Mouse (Mus musculus): ENCODE results near the gene Ccdc157. TPM values are rescaled to one million over a fixed set of nuclear protein-coding genes. Genes with fewer than 3 reads are reported as not detected.
"Not testable (repeated sequence)": the region's sequence is repeated elsewhere in the genome, so short reads cannot be mapped to it uniquely, and the experiment has no call there.

Ccdc157 gene
- polyA plus RNA-seq, 1 experiment from 2014 or later, result 8.5 TPM

- peaks cover 25% of the 10 kb centered on the region for H3K4me1 ChIP-seq (replicated peaks)
- no peaks in the 10 kb centered on the region for H3K36me3 ChIP-seq
- no peak overlapping the region for H3K27ac ChIP-seq
- WGBS, result 46% methylated on average over 3 of the region's 3 CpGs
- no peaks in the 10 kb centered on the region for H3K9me3 ChIP-seq
- peaks cover 49% of the 10 kb centered on the region for H3K27me3 ChIP-seq (ENCODE audit: insufficient read depth, poor library complexity, severe bottlenecking)
- peak overlapping the region; percentile 74 for H3K4me3 ChIP-seq
- DNase-seq (ENCODE audit: low spot score), result no peak
Observed at GRCm38 (mm10) chr11:4117372-4118071, 42.6 kb downstream of the Ccdc157 start.

- Histone ChIP-seq H3K27ac (no peak overlapping the region), H3K27me3 (ENCODE audit: insufficient read depth, poor library complexity, severe bottlenecking) (peaks cover 49% of the 10 kb centered on the region), H3K4me3 (no peak overlapping the region), H3K36me3 (no peaks in the 10 kb centered on the region), H3K4me1 (replicated peaks) (peaks cover 25% of the 10 kb centered on the region), H3K9me3 (no peaks in the 10 kb centered on the region)
- 63% methylated on average over 11 of the region's 11 CpGs for WGBS
- DNase-seq (ENCODE audit: low spot score), result no peak
Observed at GRCm38 (mm10) chr11:4116458-4117141, 43.5 kb downstream of the Ccdc157 start.

- H3K4me1 ChIP-seq (replicated peaks), result peaks cover 25% of the 10 kb centered on the region
- no peaks in the 10 kb centered on the region for H3K9me3 ChIP-seq
- H3K4me3 ChIP-seq, result no peak overlapping the region
- no peak for DNase-seq (ENCODE audit: low spot score)
- H3K36me3 ChIP-seq, result no peaks in the 10 kb centered on the region
- H3K27me3 ChIP-seq (ENCODE audit: insufficient read depth, poor library complexity, severe bottlenecking), result peaks cover 42% of the 10 kb centered on the region
- WGBS, result 89% methylated on average over 4 of the region's 4 CpGs
- no peak overlapping the region for H3K27ac ChIP-seq
Observed at GRCm38 (mm10) chr11:4115407-4115806, 44.7 kb downstream of the Ccdc157 start.

- not testable (repeated sequence) for H3K27ac ChIP-seq; H3K36me3 ChIP-seq; H3K4me3 ChIP-seq; DNase-seq (ENCODE audit: low spot score); H3K9me3 ChIP-seq
- Histone ChIP-seq H3K27me3 (ENCODE audit: insufficient read depth, poor library complexity, severe bottlenecking) (peaks cover 34% of the 10 kb centered on the region), H3K4me1 (replicated peaks) (peaks cover 25% of the 10 kb centered on the region)
- 82% methylated on average over 6 of the region's 6 CpGs for WGBS
Observed at GRCm38 (mm10) chr11:4114541-4114940, 45.6 kb downstream of the Ccdc157 start.

GRCm38 (mm10) chr11:4113970-4114369 is 46.1 kb downstream of the Ccdc157 start:
- H3K27me3 ChIP-seq (ENCODE audit: insufficient read depth, poor library complexity, severe bottlenecking), result peaks cover 28% of the 10 kb centered on the region

GRCm38 (mm10) chr11:4113496-4113895 is 46.6 kb downstream of the Ccdc157 start:
- Histone ChIP-seq H3K4me1 (replicated peaks) (peaks cover 20% of the 10 kb centered on the region), H3K4me3 (no peak overlapping the region), H3K27me3 (ENCODE audit: insufficient read depth, poor library complexity, severe bottlenecking) (peaks cover 25% of the 10 kb centered on the region), H3K27ac (no peak overlapping the region), H3K36me3 (no peaks in the 10 kb centered on the region), H3K9me3 (no peaks in the 10 kb centered on the region)
- DNase-seq (ENCODE audit: low spot score), result no peak
- WGBS, result 86% methylated on average over 4 of the region's 4 CpGs

More at GRCm38 (mm10) chr11:4113970-4114369, 46.1 kb downstream of the Ccdc157 start:
- Histone ChIP-seq H3K4me1 (replicated peaks) (peaks cover 24% of the 10 kb centered on the region), H3K27ac (no peak overlapping the region), H3K4me3 (no peak overlapping the region), H3K36me3 (no peaks in the 10 kb centered on the region), H3K9me3 (no peaks in the 10 kb centered on the region)
- 85% methylated on average over 6 of the region's 6 CpGs for WGBS
- no peak for DNase-seq (ENCODE audit: low spot score)

GRCm38 (mm10) chr11:4112861-4113260 is 47.2 kb downstream of the Ccdc157 start:
- 80% methylated on average over 6 of the region's 6 CpGs for WGBS
- H3K4me3 ChIP-seq, result no peak overlapping the region
- DNase-seq (ENCODE audit: low spot score), result no peak
- no peaks in the 10 kb centered on the region for H3K9me3 ChIP-seq
- H3K36me3 ChIP-seq, result no peaks in the 10 kb centered on the region
- peaks cover 13% of the 10 kb centered on the region for H3K4me1 ChIP-seq (replicated peaks)
- H3K27me3 ChIP-seq (ENCODE audit: insufficient read depth, poor library complexity, severe bottlenecking), result peaks cover 19% of the 10 kb centered on the region
- H3K27ac ChIP-seq, result no peak overlapping the region

- DNase-seq (ENCODE audit: low spot score), result no peak
- no peak overlapping the region for H3K27ac ChIP-seq
- peaks cover 10% of the 10 kb centered on the region for H3K27me3 ChIP-seq (ENCODE audit: insufficient read depth, poor library complexity, severe bottlenecking)
- H3K9me3 ChIP-seq, result no peaks in the 10 kb centered on the region
- H3K36me3 ChIP-seq, result peaks cover 4% of the 10 kb centered on the region; the same call in 1 of the 2 replicates
- peaks cover 6% of the 10 kb centered on the region; the same call in 1 of the 2 replicates for H3K4me1 ChIP-seq (replicated peaks)
- 88% methylated on average over 4 of the region's 4 CpGs for WGBS
- no peak overlapping the region for H3K4me3 ChIP-seq
Observed at GRCm38 (mm10) chr11:4112033-4112432, 48.1 kb downstream of the Ccdc157 start.

- H3K9me3 ChIP-seq, result no peaks in the 10 kb centered on the region
- no peaks in the 10 kb centered on the region for H3K4me1 ChIP-seq (replicated peaks)
- no peak for DNase-seq (ENCODE audit: low spot score)
- peaks cover 5% of the 10 kb centered on the region; the same call in 1 of the 2 replicates for H3K36me3 ChIP-seq
- no peaks in the 10 kb centered on the region for H3K27me3 ChIP-seq (ENCODE audit: insufficient read depth, poor library complexity, severe bottlenecking)
- H3K27ac ChIP-seq, result no peak overlapping the region
- no peak overlapping the region for H3K4me3 ChIP-seq
- WGBS, result 79% methylated on average over 7 of the region's 7 CpGs
Observed at GRCm38 (mm10) chr11:4108691-4109090, 51.4 kb downstream of the Ccdc157 start.

GRCm38 (mm10) chr11:4107901-4108300 is 52.2 kb downstream of the Ccdc157 start:
- H3K27ac ChIP-seq; H3K4me3 ChIP-seq; H3K36me3 ChIP-seq; H3K4me1 ChIP-seq (replicated peaks); DNase-seq (ENCODE audit: low spot score); H3K27me3 ChIP-seq (ENCODE audit: insufficient read depth, poor library complexity, severe bottlenecking); H3K9me3 ChIP-seq: not testable (repeated sequence)
- WGBS, result 96% methylated on average over 6 of the region's 6 CpGs

- 82% methylated on average over 6 of the region's 6 CpGs for WGBS
- no peaks in the 10 kb centered on the region for H3K27me3 ChIP-seq (ENCODE audit: insufficient read depth, poor library complexity, severe bottlenecking)
- no peak overlapping the region for H3K27ac ChIP-seq
- no peak for DNase-seq (ENCODE audit: low spot score)
- no peak overlapping the region for H3K4me3 ChIP-seq
- H3K4me1 ChIP-seq (replicated peaks), result no peaks in the 10 kb centered on the region
- peaks cover 5% of the 10 kb centered on the region; the same call in 1 of the 2 replicates for H3K36me3 ChIP-seq
- no peaks in the 10 kb centered on the region for H3K9me3 ChIP-seq
Observed at GRCm38 (mm10) chr11:4105444-4105843, 54.6 kb downstream of the Ccdc157 start.

- H3K4me3 ChIP-seq, result no peak overlapping the region
- WGBS, result 88% methylated on average over 5 of the region's 5 CpGs
- no peak overlapping the region for H3K27ac ChIP-seq
- DNase-seq (ENCODE audit: low spot score), result no peak
- H3K9me3 ChIP-seq, result no peaks in the 10 kb centered on the region
- peaks cover 5% of the 10 kb centered on the region; the same call in 1 of the 2 replicates for H3K36me3 ChIP-seq
- H3K27me3 ChIP-seq (ENCODE audit: insufficient read depth, poor library complexity, severe bottlenecking), result no peaks in the 10 kb centered on the region
- no peaks in the 10 kb centered on the region for H3K4me1 ChIP-seq (replicated peaks)
Observed at GRCm38 (mm10) chr11:4104989-4105388, 55.1 kb downstream of the Ccdc157 start.

- no peak for DNase-seq (ENCODE audit: low spot score)
- Histone ChIP-seq H3K4me3 (no peak overlapping the region), H3K9me3 (no peaks in the 10 kb centered on the region), H3K36me3 (peaks cover 5% of the 10 kb centered on the region; the same call in 1 of the 2 replicates), H3K4me1 (replicated peaks) (no peaks in the 10 kb centered on the region), H3K27ac (no peak overlapping the region), H3K27me3 (ENCODE audit: insufficient read depth, poor library complexity, severe bottlenecking) (no peaks in the 10 kb centered on the region)
- 84% methylated on average over 14 of the region's 14 CpGs for WGBS
Observed at GRCm38 (mm10) chr11:4103522-4103921, 56.6 kb downstream of the Ccdc157 start.

Measured in hindbrain, embryonic 10.5 days (tissue).